Mouse (Mus musculus) kidney, postnatal 4 days (tissue): ENCODE measurements around the gene Cyp4f17.
"Not testable (repeated sequence)": the region's sequence is repeated elsewhere in the genome, so short reads cannot be mapped to it uniquely, and the experiment has no call there.

Experiments
- DNase-seq, 2 experiments: peaks; one replicate each; pipeline ENCODE4 v3.0.0; 2021; ENCODE audit warnings: mixed read lengths in 2 of 2

The Cyp4f17 gene

GRCm38 (mm10) chr17:32505851-32506728, at the start of gene Cyp4f17:
TSS of gene Cyp4f17 (plus strand) at chr17:32506050.
- peak; percentile 66 to 79 for DNase-seq

DNA sequence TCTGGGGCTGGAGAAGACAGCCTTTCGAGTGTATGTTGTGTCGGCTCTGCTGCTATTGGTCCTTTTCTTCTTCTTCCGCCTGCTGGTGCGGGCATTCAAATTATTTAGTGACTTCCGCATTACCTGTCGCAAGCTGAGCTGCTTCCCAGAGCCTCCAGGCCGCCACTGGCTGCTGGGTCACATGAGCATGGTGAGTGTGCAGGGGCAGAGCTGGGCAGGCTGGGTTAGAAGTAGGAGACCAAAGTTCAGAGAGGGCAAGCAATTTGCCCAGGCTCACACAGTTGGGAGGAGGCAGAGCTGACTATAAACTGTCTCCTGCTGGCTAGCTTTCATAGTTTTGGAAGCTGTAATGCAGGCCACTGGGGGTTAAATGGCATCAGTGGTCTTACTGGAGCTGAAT, 37.4 kb upstream of the Cyp4f17 start:
- DNase-seq = no peak

- DNase-seq = no peak
Observed at GRCm38 (mm10) chr17:32470795-32471194, 35.1 kb upstream of the Cyp4f17 start.

DNA sequence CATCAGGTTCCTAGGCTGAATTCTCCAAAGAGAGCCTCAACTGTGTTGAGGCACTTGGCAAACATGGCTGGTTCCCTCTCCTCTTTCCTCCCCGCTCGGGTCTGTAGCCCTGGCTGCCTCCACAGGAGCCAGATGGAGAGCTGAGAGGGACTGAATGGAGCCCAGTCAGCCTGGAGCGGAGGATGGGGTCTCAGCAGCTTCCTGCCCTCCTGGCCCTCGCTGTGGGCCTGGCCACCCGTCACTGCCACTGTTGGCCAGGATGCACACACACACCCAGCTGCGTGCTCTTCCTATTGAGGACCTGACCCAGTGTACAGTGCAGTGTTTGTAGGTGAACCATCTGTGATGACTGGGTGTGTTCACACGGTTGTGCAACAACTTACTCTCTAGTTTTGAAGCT, 33.7 kb upstream of the Cyp4f17 start:
- no peak for DNase-seq

GRCm38 (mm10) chr17:32474954-32475560, 30.8 kb upstream of the Cyp4f17 start:
- no peak for DNase-seq

DNA sequence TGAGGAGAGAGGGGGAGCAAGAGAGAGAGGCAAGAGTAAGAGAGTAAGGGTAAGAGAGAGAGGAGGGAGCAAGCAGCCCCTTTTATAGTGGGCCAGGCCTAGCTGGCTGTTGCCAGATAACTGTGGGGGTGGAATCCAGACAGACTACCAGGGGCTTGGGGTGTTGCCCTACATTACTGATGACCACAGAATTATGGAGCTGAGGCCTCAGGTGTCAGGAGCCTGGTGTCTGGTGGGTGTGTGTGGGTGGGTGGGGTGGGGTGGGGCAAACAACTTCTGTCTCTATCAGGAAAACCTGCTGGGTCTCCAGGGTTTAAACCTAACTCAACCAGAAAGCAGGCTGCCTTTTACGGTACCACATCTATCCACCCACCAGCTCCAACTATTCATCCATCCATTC, 28.6 kb upstream of the Cyp4f17 start:
- DNase-seq = no peak

- DNase-seq = no peak
Observed at GRCm38 (mm10) chr17:32478727-32479126, 27.1 kb upstream of the Cyp4f17 start.

- peak; percentile 26 to 62 for DNase-seq
Observed at GRCm38 (mm10) chr17:32479554-32480506, 26.0 kb upstream of the Cyp4f17 start.

GRCm38 (mm10) chr17:32481766-32482165, 24.1 kb upstream of the Cyp4f17 start:
- no peak for DNase-seq

DNA sequence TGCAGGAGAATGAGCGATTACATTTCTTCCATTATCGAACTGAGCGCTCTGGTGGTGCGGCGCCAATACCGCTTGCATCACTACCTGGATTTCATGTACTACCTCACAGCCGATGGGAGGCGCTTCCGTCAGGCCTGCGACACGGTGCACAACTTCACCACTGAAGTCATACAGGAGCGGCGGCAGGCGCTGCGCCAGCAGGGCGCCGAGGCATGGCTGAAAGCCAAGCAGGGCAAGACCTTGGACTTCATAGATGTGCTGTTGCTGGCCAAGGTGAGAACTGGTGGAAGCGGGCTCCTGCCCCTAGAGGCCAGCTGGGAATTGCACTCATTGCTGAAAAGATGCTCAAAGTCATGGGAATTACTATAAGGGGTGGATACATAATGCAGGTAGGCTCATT, 22.6 kb upstream of the Cyp4f17 start:
- peak; percentile 86 to 92 for DNase-seq

DNA sequence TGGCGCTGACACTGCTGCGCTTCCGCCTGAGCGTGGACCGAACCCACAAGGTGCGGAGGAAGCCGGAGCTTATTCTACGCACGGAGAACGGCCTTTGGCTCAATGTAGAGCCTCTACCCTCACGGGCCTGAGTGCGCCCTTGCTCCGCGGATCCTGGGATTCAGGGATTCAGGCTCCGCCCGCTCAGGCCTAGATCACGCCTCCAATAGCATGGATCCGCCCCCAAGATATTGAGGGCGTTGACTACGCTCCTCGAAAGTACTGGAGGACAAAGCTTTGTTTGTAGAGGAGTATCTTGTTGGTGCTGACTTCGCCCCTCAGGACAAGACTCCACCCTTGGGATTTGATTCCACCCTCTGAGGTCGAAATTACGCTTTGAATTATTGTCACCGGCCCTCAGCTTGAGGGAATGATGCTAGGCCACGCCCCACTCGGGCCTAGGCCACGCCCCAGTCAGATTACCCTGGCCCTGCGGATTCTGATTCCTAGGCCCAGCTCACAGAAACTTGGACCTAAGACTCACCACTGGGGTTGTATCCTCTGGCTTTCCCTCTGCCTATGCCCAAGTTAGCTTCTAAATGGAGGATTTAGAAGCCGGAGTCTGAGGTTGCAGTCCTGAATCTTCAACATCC, 13.4 kb upstream of the Cyp4f17 start:
- peak; percentile 61 to 71 for DNase-seq

- DNase-seq = peak; percentile 78 to 82
Observed at GRCm38 (mm10) chr17:32494601-32495000, 11.2 kb upstream of the Cyp4f17 start.

DNA sequence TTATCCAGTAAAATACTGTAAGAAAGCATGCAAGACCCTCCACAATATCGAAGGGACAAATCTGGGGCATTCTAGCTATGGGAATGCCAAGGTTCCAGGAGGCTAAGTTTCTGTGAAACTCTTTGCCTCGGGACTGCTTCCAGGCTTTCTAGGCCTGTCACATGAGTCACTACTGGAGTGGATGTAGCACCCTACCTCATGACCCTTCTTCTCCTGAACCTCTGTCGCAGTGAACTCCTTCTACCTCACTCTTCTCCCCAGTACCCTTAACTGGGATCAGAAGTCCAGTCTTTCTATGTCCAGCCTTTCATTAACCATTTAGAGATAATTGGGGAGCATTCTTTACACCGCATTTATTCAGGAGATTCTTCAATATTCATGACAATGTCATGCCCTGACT, 5.3 kb upstream of the Cyp4f17 start:
- DNase-seq = not testable (repeated sequence)

GRCm38 (mm10) chr17:32501051-32501450, 4.8 kb upstream of the Cyp4f17 start:
- DNase-seq = no peak

DNA sequence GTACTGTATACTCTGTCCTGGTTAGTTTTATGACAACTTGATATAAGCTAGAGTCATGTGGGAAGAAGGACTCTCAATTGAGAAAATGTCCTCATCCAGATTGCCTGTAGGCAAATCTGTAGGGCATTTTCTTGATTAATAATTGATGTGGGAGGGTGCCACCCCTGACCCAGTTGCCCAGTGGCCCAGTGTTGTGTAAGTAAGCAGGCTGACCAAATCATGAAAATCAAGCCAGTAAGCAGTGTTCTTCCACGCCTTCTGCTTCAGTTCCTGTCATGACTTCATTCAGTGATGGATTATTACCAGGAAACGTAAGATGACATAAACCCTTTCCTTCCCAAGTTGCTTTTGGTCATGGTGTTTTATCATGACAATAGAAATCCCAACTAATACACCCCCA, 2.7 kb upstream of the Cyp4f17 start:
- DNase-seq = no peak

DNA sequence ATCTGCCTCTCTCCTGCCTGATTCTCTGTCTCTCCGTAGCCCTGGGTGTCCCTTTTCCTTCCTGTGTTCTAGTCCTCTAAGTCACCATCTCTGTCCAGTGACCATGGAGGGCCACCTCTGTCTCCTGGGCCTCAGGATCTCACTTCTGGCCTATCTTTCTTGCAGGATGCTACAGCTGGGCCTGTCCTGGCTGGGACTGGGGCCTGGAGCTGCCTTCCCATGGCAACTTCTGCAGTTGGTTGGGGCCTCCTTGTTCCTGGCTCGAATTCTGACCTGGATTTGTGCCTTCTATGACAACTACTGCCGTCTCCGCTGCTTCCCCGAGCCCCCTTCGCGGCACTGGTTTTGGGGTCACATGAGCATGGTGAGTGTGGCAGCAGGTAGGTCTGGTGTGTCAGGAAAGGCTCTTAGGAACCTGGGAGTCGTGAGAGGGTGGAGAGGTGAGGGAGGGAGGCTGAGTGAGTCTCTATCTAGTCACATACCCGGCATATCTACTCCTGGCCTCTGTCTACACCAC, 937 bp downstream of the Cyp4f17 start:
- peak; percentile 27 to 43 for DNase-seq

- DNase-seq = no peak
Observed at GRCm38 (mm10) chr17:32516126-32516525, 10.3 kb downstream of the Cyp4f17 start.

DNA sequence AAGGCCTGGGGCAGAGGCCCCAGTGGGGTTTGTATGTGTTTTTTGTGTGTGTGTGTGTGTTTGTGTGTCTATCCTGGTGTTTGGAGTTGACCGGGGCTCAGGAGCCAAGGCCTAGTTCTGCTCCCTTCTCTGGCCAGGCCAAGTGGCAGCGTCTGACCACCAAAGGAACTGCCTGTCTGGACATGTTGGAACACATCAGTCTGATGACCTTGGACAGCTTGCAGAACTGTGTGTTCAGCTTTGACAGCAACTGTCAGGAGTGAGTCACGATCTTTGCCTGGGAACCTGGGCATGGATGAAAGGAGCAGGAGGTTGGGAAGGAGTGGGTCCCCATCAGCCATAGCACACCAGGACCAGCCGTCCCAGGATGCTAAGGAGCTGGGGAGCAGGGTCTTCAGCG, 16.1 kb downstream of the Cyp4f17 start:
- DNase-seq = no peak

- no peak for DNase-seq
Observed at GRCm38 (mm10) chr17:32522386-32522785, 16.5 kb downstream of the Cyp4f17 start.

- no peak for DNase-seq
Observed at GRCm38 (mm10) chr17:32522816-32523215, 17.0 kb downstream of the Cyp4f17 start.

GRCm38 (mm10) chr17:32523895-32524294, 18.0 kb downstream of the Cyp4f17 start:
- DNase-seq = no peak

DNA sequence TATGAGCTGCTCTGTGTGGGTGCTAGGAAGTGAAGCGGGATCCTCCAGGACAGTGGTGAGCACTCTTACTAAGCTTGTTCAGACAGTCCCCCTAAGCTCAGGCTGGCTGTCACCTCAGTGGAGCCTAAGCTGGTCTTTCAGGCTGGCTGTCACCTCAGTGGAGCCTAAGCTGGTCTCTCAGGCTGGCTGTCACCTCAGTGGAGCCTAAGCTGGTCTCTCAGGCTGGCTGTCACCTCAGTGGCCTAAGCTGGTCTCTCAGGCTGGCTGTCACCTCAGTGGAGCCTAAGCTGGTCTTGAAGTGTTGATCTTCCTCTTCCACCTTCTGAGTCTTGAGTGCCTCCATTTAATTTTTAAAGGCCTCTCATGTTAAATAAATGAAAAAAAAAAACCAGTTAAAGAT, 20.5 kb downstream of the Cyp4f17 start:
- peak in 1 of 2 experiments; percentile 3 for DNase-seq
